Mouse (Mus musculus) fat pad, adult 2 months (tissue): Measurements from ENCODE around the gene 1700025B11Rik.
"Not testable (repeated sequence)": the region's sequence is repeated elsewhere in the genome, so short reads cannot be mapped to it uniquely, and the experiment has no call there.

Experiments used
- DNase-seq: peaks from one replicate; pipeline ENCODE4 v3.0.0-alpha.2; 2011; ENCODE audit warnings: low read depth, low spot score; ENCODE audit errors: extremely low read depth

Gene 1700025B11Rik

DNA sequence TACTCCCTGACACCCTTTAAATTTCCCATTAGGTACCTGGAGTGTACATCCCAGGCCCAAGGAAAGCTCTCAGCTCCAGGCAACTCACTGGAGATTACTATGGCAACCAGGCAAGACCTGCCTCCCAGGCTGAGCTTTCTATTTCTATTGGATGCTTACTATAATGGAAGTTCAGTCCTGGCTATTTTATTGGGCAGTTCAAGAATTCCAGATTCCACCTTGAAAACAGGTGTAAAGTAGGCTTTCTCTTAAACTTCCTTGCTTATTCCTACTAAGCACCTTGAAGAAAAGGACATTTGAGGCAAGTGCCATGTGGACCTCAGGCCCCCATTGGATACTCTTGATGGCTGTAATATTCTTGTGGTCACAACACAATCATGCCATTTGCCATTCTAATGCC lies at the start of gene 1700025B11Rik:
TSS of gene 1700025B11Rik (minus strand) at position 101 of the 400 bp plus-strand sequence.
- DNase-seq, result no peak

DNA sequence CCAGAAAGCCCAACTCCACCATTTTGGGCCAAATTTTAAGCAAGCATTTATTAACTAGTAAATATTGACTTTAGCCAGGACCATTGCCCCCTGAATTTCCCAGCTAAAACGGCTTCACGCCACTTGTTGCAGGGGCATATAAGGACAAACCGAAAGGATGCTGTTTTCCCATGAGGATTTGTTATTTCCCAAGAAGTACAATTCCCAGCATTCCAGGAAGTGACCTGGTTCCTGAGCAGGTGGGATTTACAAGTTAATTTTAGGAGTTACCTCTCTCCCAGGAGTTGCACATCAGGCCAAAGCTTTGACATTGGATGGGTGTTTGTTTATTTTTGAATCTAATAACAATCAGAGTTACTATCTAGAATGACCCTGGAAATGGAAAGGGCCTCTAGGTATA lies 44.4 kb upstream of the 1700025B11Rik start:
- DNase-seq, result no peak

DNA sequence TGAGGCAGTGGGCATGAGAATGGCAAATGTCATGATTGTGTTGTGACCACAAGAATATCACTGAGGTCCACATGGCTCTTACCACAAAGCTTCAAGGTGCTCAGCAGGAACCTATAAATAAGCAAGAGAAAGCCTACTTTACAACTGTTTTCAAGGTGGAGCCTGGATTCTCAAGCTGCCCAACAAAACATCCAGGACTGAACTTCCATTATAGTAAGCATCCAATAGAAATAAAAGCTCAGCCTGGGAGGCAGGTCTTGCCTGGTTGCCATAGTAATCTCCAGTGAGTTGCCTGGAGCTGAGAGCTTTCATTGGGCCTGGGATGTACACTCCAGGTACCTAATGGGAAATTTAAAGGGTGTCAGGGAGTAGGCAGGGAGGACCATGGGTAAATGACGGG lies 37.3 kb upstream of the 1700025B11Rik start, which contains the start of gene Gm36245:
TSS of gene Gm36245 (plus strand) at position 301 of the 400 bp plus-strand sequence.
- DNase-seq, result no peak

DNA sequence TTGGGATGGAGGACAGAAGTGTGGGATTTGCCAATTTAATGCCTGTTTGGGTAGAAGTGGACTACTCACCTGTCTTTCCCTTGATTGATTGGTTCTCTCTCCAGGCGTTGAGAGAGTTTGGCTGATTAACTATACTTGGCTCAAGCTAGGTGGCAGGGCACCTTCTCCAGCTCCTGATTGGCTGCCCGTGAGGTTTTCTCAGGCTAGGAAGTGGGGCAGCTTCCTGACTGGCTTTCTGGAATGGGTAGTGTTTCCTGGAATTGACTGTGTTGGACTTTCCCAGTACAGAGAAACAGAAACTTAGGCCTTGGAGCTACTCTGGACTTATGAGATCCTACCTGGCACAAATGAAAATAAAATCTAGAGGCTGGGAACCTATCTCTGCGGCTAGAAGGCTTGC lies 36.7 kb upstream of the 1700025B11Rik start:
- DNase-seq, result no peak

DNA sequence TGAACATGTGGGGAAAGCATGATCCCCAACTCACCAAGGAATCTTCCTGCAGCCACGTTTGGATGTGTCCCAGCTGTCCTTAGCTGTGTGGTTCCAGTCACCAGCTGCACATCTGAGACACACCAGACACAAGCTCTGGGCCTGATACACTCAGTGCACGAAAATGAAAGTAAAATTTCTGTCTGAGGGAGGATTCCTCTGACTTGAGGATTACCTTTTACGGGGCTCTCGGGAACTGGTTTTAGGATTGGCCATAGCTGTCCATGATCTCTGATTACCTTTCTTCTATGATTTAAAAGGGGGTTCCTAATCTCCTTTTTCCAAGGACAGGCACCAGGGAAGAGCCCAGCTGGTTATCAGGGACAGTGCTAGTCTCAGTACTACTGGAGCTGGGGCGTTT lies 34.3 kb upstream of the 1700025B11Rik start, which contains the start of gene Apol10b:
TSS of gene Apol10b (minus strand) at position 165 of the 400 bp plus-strand sequence.
- no peak for DNase-seq

DNA sequence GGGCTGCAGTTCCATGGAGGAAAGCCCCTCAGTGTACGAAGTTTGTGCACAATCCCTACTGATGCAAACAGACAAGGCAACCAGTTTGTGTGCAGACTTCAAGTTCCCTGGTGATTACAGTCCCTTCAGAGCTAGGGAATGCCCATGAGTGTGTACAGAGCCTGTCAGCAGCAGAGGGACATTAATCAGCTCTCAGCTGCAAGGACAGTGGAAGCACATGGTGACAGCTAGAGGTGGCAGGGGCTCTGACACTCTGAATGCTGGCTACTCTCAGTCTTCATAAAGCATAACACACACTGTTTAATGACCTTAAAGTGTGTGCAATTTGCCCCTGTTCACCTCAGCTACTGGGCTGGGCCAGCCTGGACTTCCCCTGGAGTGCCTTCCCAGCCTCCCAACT lies 31.9 kb upstream of the 1700025B11Rik start:
- no peak for DNase-seq

DNA sequence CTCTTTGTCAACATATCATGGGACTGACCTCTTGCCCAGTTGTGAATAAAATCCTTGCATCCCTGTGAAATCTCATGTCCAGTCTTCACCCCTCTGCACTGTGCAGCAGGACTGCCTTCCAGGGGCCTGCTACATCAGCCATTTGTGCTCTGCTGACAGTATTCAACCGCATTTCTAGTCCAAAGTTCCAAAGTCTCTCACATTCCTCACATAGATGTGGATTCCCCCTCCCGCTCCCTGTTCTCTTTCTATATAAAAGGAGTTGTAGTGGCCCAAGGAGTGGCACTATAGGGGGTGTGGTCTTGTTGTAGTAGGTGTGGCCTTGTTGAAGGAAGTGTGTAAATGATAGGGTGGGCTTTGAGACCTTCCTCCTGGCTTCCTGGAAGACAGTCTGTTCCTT lies 29.2 kb upstream of the 1700025B11Rik start:
- DNase-seq, result no peak

DNA sequence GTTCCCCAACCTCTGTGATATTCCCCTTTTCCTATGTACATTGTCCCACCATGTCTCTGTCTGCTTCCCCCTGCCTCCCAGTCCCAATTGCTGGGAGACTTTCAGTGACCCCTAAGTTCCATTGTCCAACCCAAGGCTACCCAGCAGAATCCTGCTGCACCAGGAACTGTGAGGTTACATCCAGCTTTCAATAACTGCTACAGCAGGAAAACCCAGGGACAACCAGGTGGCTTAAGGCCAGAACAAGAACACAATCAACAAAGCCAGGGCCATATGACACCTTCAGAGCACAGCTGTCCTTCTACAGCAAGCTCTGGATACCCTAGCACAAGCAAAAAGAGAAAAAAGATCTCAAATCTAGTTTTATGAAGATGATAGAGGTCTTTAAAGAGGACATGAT lies 27.3 kb upstream of the 1700025B11Rik start:
- no peak for DNase-seq

DNA sequence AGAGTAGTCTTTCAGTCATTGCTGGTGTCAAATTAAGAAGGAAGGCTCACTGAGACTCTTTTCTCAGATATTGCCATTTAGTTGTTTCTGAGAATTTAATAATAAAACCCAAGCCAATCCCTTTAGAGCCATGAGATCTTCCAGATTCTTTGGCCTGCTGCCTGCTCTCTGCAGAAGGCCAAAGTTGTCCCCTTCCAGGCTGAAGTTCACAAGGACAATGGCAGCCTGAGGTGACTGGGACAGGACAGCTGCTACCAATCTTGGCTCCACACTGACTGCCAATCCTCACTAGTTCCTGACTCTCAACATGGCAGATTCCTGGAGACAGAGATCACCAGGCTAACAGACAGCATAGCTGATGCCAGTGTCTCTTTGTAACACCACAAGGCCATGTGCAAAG lies 25.3 kb upstream of the 1700025B11Rik start:
- no peak for DNase-seq

DNA sequence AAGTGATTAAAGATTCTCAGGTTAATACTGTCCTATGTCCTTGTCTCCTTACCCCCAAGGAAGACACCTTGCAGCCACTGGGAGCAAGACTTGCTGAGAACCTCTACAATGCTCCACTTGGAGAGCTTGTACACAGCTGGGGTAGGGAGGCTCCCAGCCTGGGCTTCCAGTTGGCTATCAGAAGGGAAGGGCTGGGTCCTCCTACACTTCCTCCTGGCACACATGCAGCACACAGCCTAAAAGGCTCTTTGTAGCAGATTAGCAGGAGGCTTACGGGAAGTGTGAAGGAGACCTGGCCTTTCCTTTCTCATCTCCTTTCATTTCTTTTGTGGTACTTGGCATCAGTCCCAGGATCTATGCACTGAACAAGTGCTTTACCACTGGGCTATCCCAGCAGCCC lies 20.0 kb upstream of the 1700025B11Rik start:
- DNase-seq, result no peak

DNA sequence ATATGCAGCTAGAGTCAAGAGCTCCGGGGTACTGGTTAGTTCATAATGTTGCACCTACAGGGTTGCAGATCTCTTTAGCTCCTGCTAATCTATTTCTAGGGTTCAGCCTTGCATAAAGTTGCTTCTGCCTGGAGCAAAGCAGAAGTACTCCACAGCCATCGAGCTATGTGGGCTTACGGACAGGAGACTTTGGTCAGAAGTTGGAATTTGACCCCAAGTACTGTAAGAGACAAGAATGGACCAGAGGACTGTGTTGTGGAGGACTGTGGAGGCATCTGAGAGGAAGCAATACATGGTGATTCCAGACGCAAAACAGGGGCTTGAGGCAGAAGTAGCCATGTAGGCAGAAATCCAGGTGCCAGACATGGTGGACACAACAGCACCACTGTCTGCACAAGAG lies 17.6 kb upstream of the 1700025B11Rik start:
- DNase-seq, result no peak

DNA sequence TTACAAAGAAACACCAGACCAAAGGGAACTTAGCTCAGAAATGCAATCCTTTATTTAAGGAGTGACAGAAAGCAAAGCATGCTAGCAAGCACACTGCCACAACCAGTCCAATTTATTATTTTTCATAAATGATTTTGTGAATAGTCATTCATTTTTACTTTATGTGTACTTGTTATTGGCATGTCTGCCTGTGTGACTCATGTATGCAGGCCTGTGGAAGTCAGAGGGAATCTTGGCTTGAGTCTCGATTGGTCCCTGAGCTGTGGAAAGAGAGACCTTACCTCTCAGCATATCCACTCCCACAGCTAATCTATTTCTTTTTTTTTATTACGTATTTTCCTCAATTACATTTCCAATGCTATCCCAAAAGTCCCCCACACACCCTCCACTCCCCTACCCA lies 17.1 kb upstream of the 1700025B11Rik start:
- no peak for DNase-seq

DNA sequence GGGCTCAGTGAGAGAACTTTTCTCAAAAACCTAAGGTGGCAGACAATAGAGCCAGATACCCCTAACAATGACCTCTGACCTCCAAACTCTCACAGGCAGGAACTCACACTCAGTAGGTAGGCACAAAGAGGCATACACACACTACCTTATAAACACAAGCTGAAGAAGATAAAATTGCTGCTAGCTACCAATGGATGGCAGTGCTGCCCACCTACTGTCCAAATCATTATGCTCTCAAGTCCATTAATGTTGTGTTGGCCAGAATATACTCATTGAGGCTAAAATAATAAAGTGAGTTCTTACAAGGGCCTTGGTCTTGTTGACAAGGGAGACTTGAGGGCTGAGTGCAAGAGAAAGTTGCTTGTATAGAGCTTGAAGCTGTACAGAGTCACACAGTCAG lies 1.5 kb upstream of the 1700025B11Rik start:
- no peak for DNase-seq

DNA sequence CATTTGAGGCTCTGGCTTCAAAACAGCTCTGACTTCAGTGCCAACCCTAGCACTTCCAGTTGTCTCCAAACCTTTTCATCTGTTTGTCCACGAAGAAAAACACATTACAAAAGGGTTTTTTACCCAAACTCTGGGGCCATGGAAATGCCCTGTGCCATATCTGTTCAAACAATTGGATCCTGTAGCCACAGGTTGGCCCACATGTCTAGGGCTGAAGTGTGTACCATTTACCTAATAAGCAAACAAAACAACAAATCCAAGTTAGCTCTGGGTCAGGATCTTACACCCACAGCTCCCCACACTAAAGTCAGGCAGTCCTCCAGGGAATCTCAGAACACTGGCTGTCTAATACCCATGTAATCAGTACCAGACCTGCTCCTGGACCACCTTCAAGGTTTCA lies 22.5 kb downstream of the 1700025B11Rik start:
- DNase-seq, result not testable (repeated sequence)

DNA sequence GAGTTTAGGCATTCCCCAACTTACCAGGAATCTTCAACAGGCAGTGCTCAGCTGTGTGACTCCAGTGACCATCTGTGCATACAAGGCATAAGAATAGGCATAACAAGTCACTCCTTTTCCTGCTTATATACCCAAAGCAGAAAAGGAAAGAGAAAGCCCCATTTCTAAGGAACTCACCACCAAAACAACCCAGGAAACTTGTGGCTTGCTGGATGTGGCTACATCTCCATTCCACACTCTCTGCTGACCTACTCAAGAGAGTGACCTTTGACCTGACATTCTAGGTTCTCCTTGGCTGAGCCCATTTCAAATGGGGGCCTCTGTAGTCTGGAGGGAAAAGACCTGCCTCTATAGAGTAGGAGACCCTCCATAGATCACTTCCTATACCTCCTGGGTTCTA lies 28.5 kb downstream of the 1700025B11Rik start, which contains the start of gene Apol7c:
TSS of gene Apol7c (minus strand) at position 101 of the 400 bp plus-strand sequence.
- DNase-seq, result no peak

DNA sequence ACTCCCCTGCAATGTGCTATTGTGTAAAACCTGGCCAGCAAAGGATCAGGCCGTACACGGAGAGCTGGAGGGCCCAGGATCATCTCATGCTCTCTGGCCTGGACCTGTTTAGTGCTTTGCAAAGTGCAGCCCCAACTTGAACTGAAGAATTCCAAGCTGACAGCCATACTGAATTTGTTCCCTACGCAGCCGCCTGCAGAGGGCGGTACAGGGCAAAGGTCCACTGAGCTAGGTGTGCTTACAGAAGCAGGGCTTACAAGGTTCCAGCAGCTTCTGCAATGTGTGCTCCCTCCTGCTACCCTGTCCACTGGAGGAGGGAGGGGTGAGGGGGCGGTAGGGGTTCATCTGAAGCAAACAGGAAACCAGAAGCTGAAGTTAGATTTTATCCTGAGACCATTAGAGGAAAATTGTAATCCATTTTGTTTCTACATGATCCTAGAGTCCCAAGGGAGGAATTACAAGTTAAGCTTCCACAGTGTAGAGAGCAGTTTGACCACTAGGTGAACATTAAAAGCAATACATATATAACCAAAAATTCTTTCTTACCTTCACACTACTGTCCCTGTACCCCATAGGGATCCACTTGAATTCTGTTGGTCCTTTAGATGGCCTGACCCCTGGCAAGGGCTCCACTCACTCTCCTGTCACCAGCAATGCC lies 38.4 kb downstream of the 1700025B11Rik start:
- not testable (repeated sequence) for DNase-seq

DNA sequence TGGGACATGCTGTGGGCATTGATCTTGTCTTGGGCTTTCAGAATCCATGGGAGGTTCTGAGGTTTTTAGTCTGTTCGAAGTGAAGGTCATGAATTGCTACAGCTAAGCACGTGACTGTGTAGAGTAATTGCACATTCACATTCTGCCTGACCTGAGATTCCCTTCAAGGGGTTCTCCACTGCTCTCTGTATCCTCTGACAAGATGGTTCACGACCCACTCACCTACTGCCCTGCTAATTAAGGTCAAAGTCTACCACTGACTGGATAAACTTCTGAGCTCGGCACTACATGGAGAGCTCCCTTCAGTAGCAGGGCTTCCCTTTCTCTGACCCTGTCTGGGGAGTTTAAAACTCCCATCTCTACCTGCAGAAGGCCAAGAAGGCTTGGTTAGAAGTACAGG lies 41.1 kb downstream of the 1700025B11Rik start:
- DNase-seq, result not testable (repeated sequence)
